Mouse (Mus musculus) 3134 (cell line): ENCODE measurements at regions not wholly inside any gene's neighbourhood (a gene's known extent, or its start where the extent isn't known, plus 50 kb on each side); places are given as distances from the start of the nearest gene placed in this dataset.

ENCODE experiments used
- DNase-seq: peaks from one replicate; pipeline ENCODE4 v3.0.0-alpha.2; 2011; ENCODE audit warnings: low spot score; ENCODE audit not compliant: insufficient read length; ENCODE audit errors: extremely low read depth

DNA sequence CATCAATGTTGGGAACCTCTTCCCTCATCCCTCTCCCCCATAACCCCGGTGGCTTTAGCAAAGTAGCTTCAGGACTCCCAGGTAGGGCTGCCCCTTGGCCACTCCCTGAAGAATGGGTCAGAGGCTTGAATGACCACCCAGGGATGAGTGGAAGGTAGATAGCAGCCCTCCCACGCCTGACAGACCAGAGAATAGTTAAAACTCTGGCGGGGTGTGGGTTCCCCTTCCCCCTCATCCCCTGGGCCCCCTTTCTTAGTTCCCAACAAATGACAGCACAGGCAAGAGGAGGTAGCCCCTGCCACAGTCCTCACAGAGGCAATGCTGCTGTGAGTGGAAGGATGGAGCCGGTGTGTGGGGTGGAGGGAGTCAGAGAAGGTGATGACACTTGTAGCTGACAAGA, 186.2 kb downstream of the Xxylt1 start:
- DNase-seq, result no peak

DNA sequence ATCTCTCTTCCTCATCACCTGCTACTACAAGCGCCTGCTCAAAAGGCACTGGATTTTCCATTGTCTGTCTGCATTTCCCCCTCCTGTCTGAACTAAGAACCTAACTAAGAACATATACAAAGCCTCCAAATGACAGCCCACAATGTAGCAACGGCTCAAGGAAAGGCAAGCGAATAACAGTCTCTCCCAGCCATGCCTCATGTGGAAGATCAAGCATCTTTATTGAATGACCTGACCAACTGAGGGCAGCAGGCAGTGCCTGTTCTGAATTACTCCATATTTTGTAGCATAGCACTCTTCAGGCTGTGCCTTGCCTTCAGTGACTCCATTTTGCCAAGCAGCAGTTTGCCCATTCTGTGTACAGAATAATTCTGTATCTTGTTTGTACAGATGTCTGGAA, 183.9 kb downstream of the Xxylt1 start:
- no peak for DNase-seq

DNA sequence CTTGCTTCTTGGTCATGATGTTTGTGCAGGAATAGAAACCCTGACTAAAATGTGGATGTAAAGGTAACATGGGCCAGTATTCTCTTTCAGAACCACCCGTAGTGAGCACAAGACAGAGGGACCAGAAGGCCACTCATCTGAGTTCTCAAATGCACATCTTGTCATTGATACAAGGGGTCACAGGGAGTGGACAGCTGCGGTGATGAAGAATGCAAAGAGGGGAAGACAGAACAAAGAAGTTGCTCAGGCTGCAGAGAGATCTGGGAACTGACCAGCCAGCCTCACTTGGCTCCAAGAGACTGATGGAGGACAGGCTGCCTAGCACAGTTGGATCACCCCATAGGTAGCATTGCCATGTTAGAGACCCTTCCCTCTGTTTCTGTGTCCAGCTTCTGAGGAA, 181.1 kb downstream of the Xxylt1 start:
- DNase-seq, result no peak

DNA sequence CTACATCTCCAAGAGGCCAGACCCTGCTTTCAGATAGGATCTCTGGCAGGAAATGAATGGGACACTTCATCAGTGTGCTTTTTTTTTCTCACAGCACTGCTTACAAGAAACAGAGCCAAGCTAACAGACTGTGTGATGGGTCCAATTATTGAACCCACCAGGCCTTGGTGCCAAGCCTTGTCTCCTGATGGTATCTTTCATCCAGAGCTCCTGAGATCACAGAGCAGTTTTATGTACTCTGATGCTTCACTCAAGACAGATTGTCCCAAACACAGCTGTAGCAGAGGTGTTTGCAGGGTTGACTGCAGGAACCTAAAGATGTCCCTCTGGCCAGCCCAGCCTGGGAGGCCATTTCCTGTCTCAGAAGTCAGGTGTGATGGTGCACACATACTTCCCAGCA, 179.9 kb downstream of the Xxylt1 start:
- DNase-seq, result no peak
